Mouse (Mus musculus) splenic B cell, adult 2 months (primary cell): ENCODE results near the gene Fam126a.

ENCODE experiments used
- DNase-seq: peaks from one replicate; pipeline ENCODE4 v3.0.0-alpha.2; 2011; ENCODE audit warnings: low read depth, low spot score
- H3K27me3 ChIP-seq: 2 replicates; pipeline ENCODE4 v1.6.1; 2012; ENCODE audit warnings: mild to moderate bottlenecking, low read length, moderate library complexity, mixed read lengths; ENCODE audit not compliant: control insufficient read depth, poor library complexity, insufficient read depth, severe bottlenecking
- H3K36me3 ChIP-seq: 2 replicates; pipeline ENCODE4 v1.6.1; 2012; ENCODE audit warnings: mild to moderate bottlenecking, low read length, moderate library complexity, mixed read lengths; ENCODE audit not compliant: control insufficient read depth, poor library complexity, insufficient read depth, severe bottlenecking

Fam126a gene

GRCm38 (mm10) chr5:24030579-24030969, at the start of gene Fam126a:
Gene Fam126a (minus strand): TSS chr5:24030690.
- DNase-seq = peak; percentile 97
- H3K36me3 ChIP-seq = no peaks in the 10 kb centered on the region
- no peaks in the 10 kb centered on the region for H3K27me3 ChIP-seq

DNA sequence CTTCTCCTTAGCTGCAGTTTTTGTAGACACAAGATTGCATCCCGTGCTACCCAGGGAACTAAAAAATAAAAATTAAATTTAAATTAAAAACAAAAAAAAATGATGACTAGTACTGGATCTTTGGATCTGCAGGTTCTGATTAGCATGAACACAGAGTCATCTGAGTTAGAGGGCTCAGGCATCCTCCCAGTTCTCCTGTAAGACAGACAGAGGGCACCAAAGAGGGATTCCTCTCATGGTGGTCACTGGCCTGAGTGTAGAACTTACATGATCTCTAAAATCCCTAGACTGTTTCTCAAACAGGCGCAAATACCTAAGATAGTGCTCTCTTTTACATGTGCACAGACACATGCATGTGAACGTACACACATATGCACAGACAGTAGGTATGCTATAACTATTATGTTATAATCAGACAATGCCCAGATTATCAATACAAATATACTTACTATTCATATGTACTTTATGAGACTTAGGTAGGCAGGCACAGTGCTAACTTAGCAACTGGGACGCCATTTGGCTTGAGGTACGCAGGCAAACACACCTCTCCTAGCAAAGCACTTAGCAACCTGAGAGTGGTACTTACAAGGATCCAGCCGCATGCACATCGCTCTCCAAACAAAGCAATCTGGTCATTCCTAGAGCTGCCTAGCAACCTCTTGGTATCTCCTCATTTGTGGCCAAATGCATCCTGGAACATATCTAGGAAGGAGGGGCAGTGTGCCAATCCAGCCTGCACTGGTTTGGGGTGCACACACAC, 48.1 kb upstream of the Fam126a start:
- Histone ChIP-seq H3K36me3 (no peaks in the 10 kb centered on the region), H3K27me3 (no peaks in the 10 kb centered on the region)
- DNase-seq = peak; percentile 26

GRCm38 (mm10) chr5:24077739-24078306, 47.3 kb upstream of the Fam126a start:
- Histone ChIP-seq H3K27me3 (no peaks in the 10 kb centered on the region), H3K36me3 (no peaks in the 10 kb centered on the region)
- no peak for DNase-seq

DNA sequence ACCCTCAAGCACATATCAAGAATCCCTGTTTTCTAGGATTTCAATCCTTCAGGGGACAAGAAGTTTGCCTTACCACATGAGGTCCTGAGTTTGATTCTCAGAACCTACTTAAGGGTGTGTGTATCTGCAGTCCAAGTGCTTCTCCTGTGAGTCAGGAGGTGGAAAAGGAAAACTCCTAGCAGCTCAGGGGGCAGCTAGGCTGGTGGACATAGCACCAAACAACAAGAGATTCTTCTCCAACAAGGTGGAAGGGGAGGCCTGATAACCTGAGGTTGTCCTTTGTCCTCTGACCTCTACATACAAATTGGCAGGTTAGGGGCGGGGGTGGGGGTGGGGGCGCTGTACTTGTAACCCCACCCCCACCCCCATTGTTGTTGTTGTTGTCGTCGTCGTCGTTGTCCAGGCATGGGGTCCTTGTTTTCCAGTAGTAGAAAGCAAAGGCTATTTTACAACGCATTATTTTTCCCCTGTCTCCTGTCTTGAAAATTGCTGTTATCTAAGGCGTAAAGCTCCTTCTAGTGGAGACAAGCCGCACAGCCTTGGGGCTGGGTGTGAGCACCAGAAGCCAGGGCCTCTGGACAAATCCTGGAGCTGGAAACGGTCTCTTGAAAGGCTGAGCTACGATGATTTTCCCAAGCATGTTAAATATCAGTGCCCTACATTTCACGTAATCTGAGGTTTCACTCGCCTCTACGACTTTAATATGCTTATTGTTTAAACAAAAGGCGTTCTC, 46.7 kb upstream of the Fam126a start:
- Histone ChIP-seq H3K36me3 (no peaks in the 10 kb centered on the region), H3K27me3 (no peaks in the 10 kb centered on the region)
- peak; percentile 69 for DNase-seq

DNA sequence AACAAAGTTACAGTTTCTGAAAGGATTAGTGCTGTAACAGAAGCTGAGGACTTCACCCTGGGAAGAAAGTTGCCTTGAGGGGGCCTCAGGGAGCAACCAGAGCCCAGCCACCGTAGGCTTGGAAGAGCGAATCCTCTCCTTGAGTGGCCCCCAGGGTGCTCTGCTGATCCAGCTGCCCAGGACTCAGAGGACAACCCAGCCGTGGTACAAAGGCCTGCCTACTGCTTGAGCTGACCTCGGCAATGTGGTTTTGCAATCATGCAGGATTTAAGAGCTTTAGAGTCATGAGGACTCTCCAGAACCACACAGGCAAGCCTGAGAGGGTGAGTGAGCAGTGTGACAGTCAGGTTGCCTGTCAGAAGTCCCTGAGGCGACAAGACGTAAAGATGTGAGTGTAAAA, 41.5 kb upstream of the Fam126a start:
- H3K36me3 ChIP-seq = no peaks in the 10 kb centered on the region
- no peak for DNase-seq
- H3K27me3 ChIP-seq = no peaks in the 10 kb centered on the region

DNA sequence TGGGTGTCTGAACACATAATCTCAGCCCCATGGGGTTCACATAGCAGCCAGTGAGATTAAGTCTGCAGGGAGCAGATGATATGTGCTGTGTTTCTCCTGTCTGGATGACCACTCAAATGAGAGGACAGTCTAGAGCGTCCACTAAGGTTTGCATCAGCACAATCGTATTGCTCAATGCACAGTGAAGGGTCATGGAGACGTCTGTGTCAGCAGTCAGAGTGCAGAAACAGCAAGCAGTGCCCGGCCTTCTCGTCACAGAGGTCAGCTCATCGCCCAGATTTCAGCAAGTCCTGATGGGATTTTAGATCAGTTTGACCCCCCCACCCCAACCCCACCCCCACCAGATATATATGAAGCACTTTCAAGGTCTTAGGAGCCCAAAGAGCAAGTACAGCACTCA, 38.5 kb upstream of the Fam126a start:
- Histone ChIP-seq H3K36me3 (no peaks in the 10 kb centered on the region), H3K27me3 (no peaks in the 10 kb centered on the region)
- no peak for DNase-seq

- no peaks in the 10 kb centered on the region for H3K36me3 ChIP-seq
These were observed 33.1 kb upstream of the Fam126a start for GRCm38 (mm10) chr5:24063545-24063944.

GRCm38 (mm10) chr5:24063034-24063433, 32.5 kb upstream of the Fam126a start:
- no peak for DNase-seq
- H3K27me3 ChIP-seq = no peaks in the 10 kb centered on the region
- H3K36me3 ChIP-seq = no peaks in the 10 kb centered on the region

More at GRCm38 (mm10) chr5:24063545-24063944, 33.1 kb upstream of the Fam126a start:
- no peaks in the 10 kb centered on the region for H3K27me3 ChIP-seq
- no peak for DNase-seq

DNA sequence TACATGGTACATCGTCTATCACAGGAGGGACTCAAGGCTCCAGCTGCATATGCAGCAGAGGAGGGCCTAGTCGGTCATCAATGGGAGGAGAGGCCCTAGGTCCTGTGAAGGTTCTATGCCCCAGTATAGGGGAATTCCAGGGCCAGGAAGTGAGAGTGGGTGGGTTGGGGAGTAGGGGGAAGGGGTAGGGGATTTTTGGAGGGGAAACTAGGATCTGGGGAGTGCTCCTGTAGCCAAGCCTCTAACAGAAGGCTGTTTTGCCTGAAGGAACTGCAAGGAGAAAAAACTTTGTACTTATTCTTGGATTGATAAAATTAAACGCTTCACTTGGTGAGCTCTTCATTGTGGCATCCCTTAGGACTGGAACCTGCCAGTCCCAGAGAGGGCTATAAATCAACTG, 30.5 kb upstream of the Fam126a start:
- H3K27me3 ChIP-seq = no peaks in the 10 kb centered on the region
- no peaks in the 10 kb centered on the region for H3K36me3 ChIP-seq
- no peak for DNase-seq

- peak; percentile 30 for DNase-seq
- H3K27me3 ChIP-seq = no peaks in the 10 kb centered on the region
- H3K36me3 ChIP-seq = no peaks in the 10 kb centered on the region
These were observed 27.1 kb upstream of the Fam126a start for GRCm38 (mm10) chr5:24057592-24057991.

DNA sequence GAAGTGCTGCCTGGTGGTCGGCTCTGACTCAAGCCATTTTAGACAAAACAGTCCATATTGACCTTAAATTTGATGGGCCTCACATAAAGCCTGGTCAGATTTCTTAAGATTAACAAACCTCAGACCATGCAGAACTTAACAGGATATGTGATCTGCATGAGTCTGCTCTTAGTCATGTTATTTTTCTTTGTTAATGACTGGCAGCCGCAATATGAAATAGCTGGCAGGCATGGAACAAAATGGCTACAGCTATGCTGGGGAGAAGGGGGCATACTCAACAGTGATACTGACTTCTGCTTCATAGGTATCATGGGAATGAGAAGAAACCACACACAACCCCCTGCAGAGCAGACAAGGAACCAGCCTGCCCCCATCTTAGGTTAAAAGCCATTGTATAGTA, 26.4 kb upstream of the Fam126a start:
- no peak for DNase-seq
- Histone ChIP-seq H3K36me3 (no peaks in the 10 kb centered on the region), H3K27me3 (no peaks in the 10 kb centered on the region)

DNA sequence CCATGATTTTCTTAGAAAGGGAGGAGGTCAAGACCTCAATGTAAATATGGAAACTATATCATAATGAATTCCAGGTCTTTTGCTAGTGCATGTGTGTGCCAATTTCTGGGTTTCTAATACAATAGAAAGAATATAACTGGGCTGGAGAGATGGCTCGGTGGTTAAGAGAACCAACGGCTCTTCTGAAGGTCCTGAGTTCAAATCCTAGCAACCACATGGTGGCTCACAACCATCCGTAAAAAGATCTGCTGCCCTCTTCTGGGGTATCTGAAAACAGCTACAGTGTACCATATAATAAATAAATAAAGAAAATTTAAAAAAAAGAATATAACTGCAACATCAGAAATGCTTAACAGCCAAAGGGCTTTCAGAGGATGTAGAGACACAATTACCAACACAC, 23.9 kb upstream of the Fam126a start:
- no peaks in the 10 kb centered on the region for H3K27me3 ChIP-seq

GRCm38 (mm10) chr5:24053245-24054190, 23.0 kb upstream of the Fam126a start:
- no peaks in the 10 kb centered on the region for H3K36me3 ChIP-seq
- DNase-seq = no peak
- no peaks in the 10 kb centered on the region for H3K27me3 ChIP-seq

More for the DNA sequence above, 23.9 kb upstream of the Fam126a start:
- DNase-seq = no peak
- H3K36me3 ChIP-seq = no peaks in the 10 kb centered on the region
